Mouse (Mus musculus) limb, embryonic 12.5 days (tissue): ENCODE data around the gene Slc6a13. TPM values are rescaled to one million over a fixed set of nuclear protein-coding genes. Genes with fewer than 3 reads are reported as not detected.

ENCODE experiments used
- ATAC-seq: fragments of 200-750 bp; cut with Nextera tagmentation; 2 replicates; pipeline ENCODE4 v1.8.0; 2017; ENCODE audit warnings: low read depth, moderate TSS enrichment; ENCODE audit not compliant: insufficient number of reproducible peaks, insufficient read depth, low FRiP score, low TSS enrichment
- H3K27ac ChIP-seq: fragments of 300-500 bp; sonication (generic); 2 replicates; pipeline ENCODE4 v1.5.1; 2016; ENCODE audit warnings: mild to moderate bottlenecking, moderate library complexity
- H3K27me3 ChIP-seq: fragments of 300-500 bp; sonication (generic); 2 replicates; pipeline ENCODE4 v1.6.1; 2016; ENCODE audit warnings: mild to moderate bottlenecking, moderate library complexity
- H3K36me3 ChIP-seq: fragments of 300-500 bp; sonication (generic); 2 replicates; pipeline ENCODE4 v1.6.1; 2016; ENCODE audit warnings: mild to moderate bottlenecking, moderate library complexity
- H3K4me1 ChIP-seq: fragments of 300-500 bp; sonication (generic); replicated peaks from 2 replicates; pipeline ENCODE4 v1.6.1; 2016
- H3K4me2 ChIP-seq: fragments of 300-500 bp; sonication (generic); 2 replicates; pipeline ENCODE4 v1.6.1; 2016; ENCODE audit warnings: mild to moderate bottlenecking, moderate library complexity
- H3K4me3 ChIP-seq: fragments of 300-500 bp; sonication (generic); replicated peaks from 2 replicates; pipeline ENCODE4 v1.5.1; 2016; ENCODE audit warnings: mild to moderate bottlenecking
- H3K9ac ChIP-seq: fragments of 300-500 bp; sonication (generic); replicated peaks from 2 replicates; pipeline ENCODE4 v1.6.1; 2016; ENCODE audit warnings: mild to moderate bottlenecking, moderate library complexity
- H3K9me3 ChIP-seq: fragments of 300-500 bp; sonication (generic); 2 replicates; pipeline ENCODE4 v1.6.1; 2016; ENCODE audit warnings: mild to moderate bottlenecking, moderate library complexity
- WGBS: fragments of 180-500 bp; shearing (Covaris S2); methylation state at CpG from one replicate; pipeline ENCODE4 v1.1.7; 2016; 5-methylcytosine and 5-hydroxymethylcytosine counted together
- polyA plus RNA-seq: library from polyadenylated mRNA; unstranded; fragments of >200 nt; fragmentation: Nextera tagmentation; extraction: Ambion mirVana; gene quantifications from 2 replicates; pipeline ENCODE4 v1.2.1, GENCODE M21; 2016

Slc6a13 gene
- 1.0 and 1.3 TPM in 2 replicates for polyA plus RNA-seq

GRCm38 (mm10) chr6:121299954-121300353 lies at the start of gene Slc6a13:
Gene Slc6a13, plus strand, starts transcription at chr6:121300227.
- Histone ChIP-seq H3K4me2 (peak within 1 kb of the TSS; percentile 43), H3K9me3 (no peaks in the 10 kb centered on the region), H3K4me3 (peak within 1 kb of the TSS; percentile 18; the same call in 1 of the 2 replicates), H3K27ac (no peak within 1 kb of the TSS), H3K9ac (no peak within 1 kb of the TSS), H3K36me3 (no peaks in the 10 kb centered on the region), H3K4me1 (peaks cover 12% of the 10 kb centered on the region), H3K27me3 (peaks cover 3% of the 10 kb centered on the region; the same call in 1 of the 2 replicates)
- 4% methylated on average over 11 of the region's 11 CpGs for WGBS
- ATAC-seq, result peak; percentile 72; the same call in 1 of the 2 replicates

- WGBS, result 65% methylated on average over 1 of the region's 1 CpGs
- no peak overlapping the region for H3K4me2 ChIP-seq
- ATAC-seq, result no peak
- no peak overlapping the region for H3K27ac ChIP-seq
- H3K27me3 ChIP-seq, result peaks cover 12% of the 10 kb centered on the region; the same call in 1 of the 2 replicates
- H3K9me3 ChIP-seq, result no peaks in the 10 kb centered on the region
- H3K4me3 ChIP-seq, result no peak overlapping the region
- no peaks in the 10 kb centered on the region for H3K4me1 ChIP-seq
- H3K9ac ChIP-seq, result no peak overlapping the region
- H3K36me3 ChIP-seq, result no peaks in the 10 kb centered on the region
Measured at GRCm38 (mm10) chr6:121250406-121250805, 49.6 kb upstream of the Slc6a13 start.

- Histone ChIP-seq H3K36me3 (no peaks in the 10 kb centered on the region), H3K4me2 (no peak overlapping the region), H3K27ac (no peak overlapping the region), H3K9ac (no peak overlapping the region), H3K4me3 (no peak overlapping the region), H3K4me1 (no peaks in the 10 kb centered on the region), H3K27me3 (peaks cover 12% of the 10 kb centered on the region; the same call in 1 of the 2 replicates), H3K9me3 (no peaks in the 10 kb centered on the region)
- WGBS, result 75% methylated on average over 5 of the region's 5 CpGs
- no peak for ATAC-seq
Measured at GRCm38 (mm10) chr6:121251256-121251655, 48.8 kb upstream of the Slc6a13 start.

- Histone ChIP-seq H3K9ac (no peak overlapping the region), H3K4me2 (no peak overlapping the region), H3K36me3 (no peaks in the 10 kb centered on the region), H3K4me3 (no peak overlapping the region), H3K27me3 (no peaks in the 10 kb centered on the region), H3K4me1 (no peaks in the 10 kb centered on the region), H3K27ac (no peak overlapping the region), H3K9me3 (peaks cover 5% of the 10 kb centered on the region)
- no peak for ATAC-seq
- WGBS, result 35% methylated on average over 9 of the region's 9 CpGs
Measured at GRCm38 (mm10) chr6:121260548-121260947, 39.5 kb upstream of the Slc6a13 start.

- H3K4me3 ChIP-seq, result no peak overlapping the region
- peaks cover 5% of the 10 kb centered on the region for H3K9me3 ChIP-seq
- WGBS, result 81% methylated on average over 8 of the region's 8 CpGs
- H3K36me3 ChIP-seq, result no peaks in the 10 kb centered on the region
- no peak overlapping the region for H3K9ac ChIP-seq
- no peaks in the 10 kb centered on the region for H3K4me1 ChIP-seq
- H3K4me2 ChIP-seq, result no peak overlapping the region
- ATAC-seq, result no peak
- no peak overlapping the region for H3K27ac ChIP-seq
- no peaks in the 10 kb centered on the region for H3K27me3 ChIP-seq
Measured at GRCm38 (mm10) chr6:121261233-121261632, 38.8 kb upstream of the Slc6a13 start.

- Histone ChIP-seq H3K27me3 (no peaks in the 10 kb centered on the region), H3K4me1 (no peaks in the 10 kb centered on the region), H3K27ac (no peak overlapping the region), H3K4me2 (no peak overlapping the region), H3K4me3 (no peak overlapping the region), H3K36me3 (no peaks in the 10 kb centered on the region), H3K9me3 (peaks cover 5% of the 10 kb centered on the region), H3K9ac (no peak overlapping the region)
- 87% methylated on average over 10 of the region's 10 CpGs for WGBS
- no peak for ATAC-seq
Measured at GRCm38 (mm10) chr6:121262004-121262403, 38.0 kb upstream of the Slc6a13 start.

- no peak for ATAC-seq
- Histone ChIP-seq H3K4me1 (no peaks in the 10 kb centered on the region), H3K9ac (no peak overlapping the region), H3K27ac (no peak overlapping the region), H3K4me3 (no peak overlapping the region), H3K9me3 (peaks cover 3% of the 10 kb centered on the region), H3K36me3 (no peaks in the 10 kb centered on the region), H3K27me3 (no peaks in the 10 kb centered on the region), H3K4me2 (no peak overlapping the region)
- 88% methylated on average over 11 of the region's 11 CpGs for WGBS
Measured at GRCm38 (mm10) chr6:121262496-121262895, 37.5 kb upstream of the Slc6a13 start.

GRCm38 (mm10) chr6:121270156-121270555 lies 29.9 kb upstream of the Slc6a13 start:
- Histone ChIP-seq H3K36me3 (no peaks in the 10 kb centered on the region), H3K4me3 (no peak overlapping the region), H3K27me3 (no peaks in the 10 kb centered on the region), H3K27ac (no peak overlapping the region), H3K9me3 (no peaks in the 10 kb centered on the region), H3K4me2 (no peak overlapping the region), H3K4me1 (no peaks in the 10 kb centered on the region), H3K9ac (no peak overlapping the region)
- ATAC-seq, result no peak
- WGBS, result 86% methylated on average over 6 of the region's 6 CpGs

- H3K9ac ChIP-seq, result no peak overlapping the region
- H3K4me1 ChIP-seq, result no peaks in the 10 kb centered on the region
- no peaks in the 10 kb centered on the region for H3K27me3 ChIP-seq
- no peak overlapping the region for H3K27ac ChIP-seq
- H3K4me3 ChIP-seq, result no peak overlapping the region
- ATAC-seq, result peak; percentile 16; the same call in 1 of the 2 replicates
- H3K36me3 ChIP-seq, result no peaks in the 10 kb centered on the region
- WGBS, result 13% methylated on average over 4 of the region's 4 CpGs
- H3K9me3 ChIP-seq, result no peaks in the 10 kb centered on the region
- H3K4me2 ChIP-seq, result peak overlapping the region; percentile 65; the same call in 1 of the 2 replicates
Measured at GRCm38 (mm10) chr6:121271707-121272074, 28.3 kb upstream of the Slc6a13 start.

- no peaks in the 10 kb centered on the region for H3K27me3 ChIP-seq
- H3K4me3 ChIP-seq, result peak overlapping the region; percentile 42
- 0 out of 2 replicates have a peak overlapping the region, but pooled peaks have one; percentile 12 for H3K9ac ChIP-seq
- H3K4me1 ChIP-seq, result no peaks in the 10 kb centered on the region
- H3K27ac ChIP-seq, result peak overlapping the region; percentile 81
- WGBS, result 12% methylated on average over 17 of the region's 17 CpGs
- ATAC-seq, result peak; percentile 89
- peak overlapping the region; percentile 65 for H3K4me2 ChIP-seq
- H3K9me3 ChIP-seq, result no peaks in the 10 kb centered on the region
- no peaks in the 10 kb centered on the region for H3K36me3 ChIP-seq
Measured at GRCm38 (mm10) chr6:121272075-121272800, 27.8 kb upstream of the Slc6a13 start.

GRCm38 (mm10) chr6:121274356-121274755 lies 25.7 kb upstream of the Slc6a13 start:
- no peaks in the 10 kb centered on the region for H3K27me3 ChIP-seq
- 81% methylated on average over 3 of the region's 3 CpGs for WGBS
- H3K27ac ChIP-seq, result no peak overlapping the region

GRCm38 (mm10) chr6:121284132-121284531 lies 15.9 kb upstream of the Slc6a13 start:
- Histone ChIP-seq H3K27ac (no peak overlapping the region), H3K4me2 (no peak overlapping the region), H3K4me3 (no peak overlapping the region), H3K9ac (no peak overlapping the region), H3K4me1 (no peaks in the 10 kb centered on the region), H3K9me3 (no peaks in the 10 kb centered on the region), H3K27me3 (peaks cover 6% of the 10 kb centered on the region), H3K36me3 (no peaks in the 10 kb centered on the region)
- 88% methylated on average over 5 of the region's 5 CpGs for WGBS
- ATAC-seq, result no peak

More at GRCm38 (mm10) chr6:121274356-121274755, 25.7 kb upstream of the Slc6a13 start:
- no peak for ATAC-seq
- no peaks in the 10 kb centered on the region for H3K4me1 ChIP-seq
- no peaks in the 10 kb centered on the region for H3K9me3 ChIP-seq
- H3K4me2 ChIP-seq, result no peak overlapping the region
- H3K4me3 ChIP-seq, result no peak overlapping the region
- no peak overlapping the region for H3K9ac ChIP-seq
- H3K36me3 ChIP-seq, result no peaks in the 10 kb centered on the region
